Mouse (Mus musculus) heart, embryonic 14.5 days (tissue): ENCODE results near the gene Vamp2. TPM values are rescaled to one million over a fixed set of nuclear protein-coding genes. Genes with fewer than 3 reads are reported as not detected.
"Not testable (repeated sequence)": the region's sequence is repeated elsewhere in the genome, so short reads cannot be mapped to it uniquely, and the experiment has no call there.

Experiments used
- ATAC-seq: fragments of 200-750 bp; cut with Nextera tagmentation; 2 replicates; pipeline ENCODE4 v1.8.0; 2017; ENCODE audit warnings: low read depth, moderate TSS enrichment; ENCODE audit not compliant: insufficient number of reproducible peaks, insufficient read depth, low FRiP score
- H3K27ac ChIP-seq, 2 experiments: fragments of 200-500 bp in 1 of 2; fragments of 300-500 bp in 1 of 2; sonication (generic) in 1 of 2; replicated peaks in 1 of 2; 2 replicates each; pipeline ENCODE4 v1.5.1; 2012 to 2014; ENCODE audit warnings: low read depth in 2 of 2, low read length in 2 of 2, control low read depth in 1 of 2, mild to moderate bottlenecking in 1 of 2, mixed read lengths in 1 of 2; ENCODE audit not compliant: control insufficient read depth in 1 of 2, insufficient read depth in 1 of 2
- H3K27me3 ChIP-seq: fragments of 300-500 bp; sonication (generic); 2 replicates; pipeline ENCODE4 v1.6.1; 2014; ENCODE audit warnings: mild to moderate bottlenecking, low read length, control low read depth; ENCODE audit not compliant: control insufficient read depth, insufficient read depth
- H3K36me3 ChIP-seq: fragments of 300-500 bp; sonication (generic); 2 replicates; pipeline ENCODE4 v1.6.1; 2014; ENCODE audit warnings: mild to moderate bottlenecking, control low read depth, low read length, mixed read lengths; ENCODE audit not compliant: control insufficient read depth, insufficient read depth
- H3K4me1 ChIP-seq, 2 experiments: fragments of 200-500 bp in 1 of 2; fragments of 300-500 bp in 1 of 2; sonication (generic) in 1 of 2; 2 replicates each; pipeline ENCODE4 v1.6.1; 2012 to 2014; ENCODE audit warnings: low read length in 2 of 2, control low read depth in 1 of 2, mixed read lengths in 1 of 2; ENCODE audit not compliant: control insufficient read depth in 2 of 2, insufficient read depth in 2 of 2
- H3K4me2 ChIP-seq: fragments of 300-500 bp; sonication (generic); 2 replicates; pipeline ENCODE4 v1.6.1; 2014; ENCODE audit warnings: mild to moderate bottlenecking, low read length
- H3K4me3 ChIP-seq, 2 experiments: fragments of 200-500 bp in 1 of 2; fragments of 300-500 bp in 1 of 2; sonication (generic) in 1 of 2; 2 replicates each; pipeline ENCODE4 v1.5.1; 2012 to 2014; ENCODE audit warnings: low read length in 2 of 2, mild to moderate bottlenecking in 2 of 2, control low read depth in 1 of 2, low read depth in 1 of 2, moderate library complexity in 1 of 2; ENCODE audit not compliant: control insufficient read depth in 1 of 2, insufficient read depth in 1 of 2
- H3K9ac ChIP-seq: fragments of 300-500 bp; sonication (generic); 2 replicates; pipeline ENCODE4 v1.6.1; 2014; ENCODE audit warnings: mild to moderate bottlenecking, low read length
- H3K9me3 ChIP-seq: fragments of 300-500 bp; sonication (generic); 2 replicates; pipeline ENCODE4 v1.6.1; 2016; ENCODE audit warnings: low read length, control low read depth; ENCODE audit not compliant: control insufficient read depth
- WGBS: fragments of 180-500 bp; shearing (Covaris S2); extraction: QIAGEN DNeasy Blood & Tissue Kit; methylation state at CpG from one replicate; pipeline ENCODE4 v1.1.7; 2014; 5-methylcytosine and 5-hydroxymethylcytosine counted together
- polyA plus RNA-seq: library from polyadenylated mRNA; unstranded; fragments of >200 nt; fragmentation: Nextera tagmentation; extraction: Ambion mirVana; gene quantifications from 2 replicates; pipeline ENCODE4 v1.2.1, GENCODE M21; 2014

Vamp2 gene
- polyA plus RNA-seq, 1 experiment from 2014 or later: 93.9 TPM

- peaks cover 34% of the 10 kb centered on the region for H3K36me3 ChIP-seq
- H3K4me2 ChIP-seq: no peak overlapping the region
- H3K27me3 ChIP-seq: no peaks in the 10 kb centered on the region
- ATAC-seq: no peak
- WGBS: 86% methylated on average over 4 of the region's 4 CpGs
- no peak overlapping the region for H3K9ac ChIP-seq
- peaks cover 17 to 43% of the 10 kb centered on the region in 2 experiments for H3K4me1 ChIP-seq
- peak overlapping the region in 1 of 2 experiments; percentile 39; a peak in 1 of 4 replicates for H3K27ac ChIP-seq
- H3K4me3 ChIP-seq: no peak overlapping the region
- H3K9me3 ChIP-seq: no peaks in the 10 kb centered on the region
Measured at GRCm38 (mm10) chr11:69092871-69093270, 4.6 kb downstream of the Vamp2 start.

GRCm38 (mm10) chr11:69093856-69094255, 5.6 kb downstream of the Vamp2 start:
- peaks cover 34% of the 10 kb centered on the region for H3K36me3 ChIP-seq
- not testable (repeated sequence) for H3K4me3 ChIP-seq, ATAC-seq, H3K9ac ChIP-seq, H3K4me2 ChIP-seq, H3K27me3 ChIP-seq, H3K9me3 ChIP-seq
- peaks cover 22 to 49% of the 10 kb centered on the region in 2 experiments for H3K4me1 ChIP-seq
- WGBS: 84% methylated on average over 7 of the region's 7 CpGs
- peak overlapping the region in 1 of 2 experiments; percentile 90; a peak in 2 of 4 replicates for H3K27ac ChIP-seq

GRCm38 (mm10) chr11:69094697-69095429, 6.6 kb downstream of the Vamp2 start, which contains the start of gene Per1:
Per1 (plus strand) TSS chr11:69095217.
- Histone ChIP-seq H3K9ac (peak within 1 kb of the TSS; percentile 88), H3K4me2 (peak within 1 kb of the TSS; percentile 93), H3K4me1 (peaks cover 25 to 49% of the 10 kb centered on the region in 2 experiments), H3K27ac (peak within 1 kb of the TSS; percentile 98 to 99), H3K9me3 (no peaks in the 10 kb centered on the region), H3K4me3 (peak within 1 kb of the TSS; percentile 65 to 88), H3K36me3 (peaks cover 27% of the 10 kb centered on the region), H3K27me3 (no peaks in the 10 kb centered on the region)
- WGBS: under 1% methylated on average over 37 of the region's 37 CpGs
- peak; percentile 85 for ATAC-seq

- no peak for ATAC-seq
- no peaks in the 10 kb centered on the region for H3K27me3 ChIP-seq
- peaks cover 29 to 48% of the 10 kb centered on the region in 2 experiments for H3K4me1 ChIP-seq
Measured at GRCm38 (mm10) chr11:69095511-69096231, 7.4 kb downstream of the Vamp2 start.

GRCm38 (mm10) chr11:69096360-69096986, 8.2 kb downstream of the Vamp2 start:
- Histone ChIP-seq H3K27ac (peak overlapping the region; percentile 89 to 99), H3K4me3 (peak overlapping the region; percentile 39 to 65), H3K9ac (peak overlapping the region; percentile 88), H3K36me3 (peaks cover 23% of the 10 kb centered on the region), H3K27me3 (no peaks in the 10 kb centered on the region), H3K9me3 (no peaks in the 10 kb centered on the region), H3K4me2 (peak overlapping the region; percentile 93), H3K4me1 (peaks cover 29 to 47% of the 10 kb centered on the region in 2 experiments)
- no peak for ATAC-seq
- WGBS: 13% methylated on average over 9 of the region's 9 CpGs

More at GRCm38 (mm10) chr11:69095511-69096231, 7.4 kb downstream of the Vamp2 start:
- peak overlapping the region; percentile 88 for H3K9ac ChIP-seq
- H3K9me3 ChIP-seq: no peaks in the 10 kb centered on the region
- H3K36me3 ChIP-seq: peaks cover 23% of the 10 kb centered on the region
- peak overlapping the region; percentile 98 to 99 for H3K27ac ChIP-seq
- WGBS: 1% methylated on average over 27 of the region's 27 CpGs
- H3K4me2 ChIP-seq: peak overlapping the region; percentile 93
- H3K4me3 ChIP-seq: peak overlapping the region; percentile 65 to 88

- peak overlapping the region; percentile 39 to 65 for H3K4me3 ChIP-seq
- peak overlapping the region; percentile 88 for H3K9ac ChIP-seq
- H3K4me2 ChIP-seq: peak overlapping the region; percentile 93
- H3K27ac ChIP-seq: peak overlapping the region; percentile 89 to 99
- WGBS: 2% methylated on average over 29 of the region's 29 CpGs
- peak; percentile 69 for ATAC-seq
- no peaks in the 10 kb centered on the region for H3K9me3 ChIP-seq
- H3K4me1 ChIP-seq: peaks cover 29 to 45% of the 10 kb centered on the region in 2 experiments
- H3K36me3 ChIP-seq: peaks cover 24% of the 10 kb centered on the region
- H3K27me3 ChIP-seq: no peaks in the 10 kb centered on the region
Measured at GRCm38 (mm10) chr11:69096987-69097900, 9.0 kb downstream of the Vamp2 start.
